Mouse (Mus musculus) myocyte (in vitro differentiated cells): Measurements from ENCODE around the gene D130043K22Rik. TPM values are rescaled to one million over a fixed set of nuclear protein-coding genes. Genes with fewer than 3 reads are reported as not detected.
A peak's percentile ranks its signal among the peaks of the same experiment; 100 is the strongest.

ENCODE experiments used
- H3K27me3 ChIP-seq: one replicate; pipeline ENCODE4 v1.6.1; 2011; ENCODE audit not compliant: control insufficient read depth, insufficient read depth, insufficient read length
- H3K36me3 ChIP-seq: one replicate; pipeline ENCODE4 v1.6.1; 2011; ENCODE audit not compliant: control insufficient read depth, insufficient read depth
- H3K4me2 ChIP-seq: one replicate; pipeline ENCODE4 v1.6.1; 2011; ENCODE audit warnings: low read depth, control low read depth
- H3K4me3 ChIP-seq: one replicate; pipeline ENCODE4 v1.5.1; 2011; ENCODE audit warnings: mild to moderate bottlenecking, control low read depth, moderate library complexity
- H3K79me2 ChIP-seq: one replicate; pipeline ENCODE4 v1.6.1; 2011; ENCODE audit not compliant: control insufficient read depth, insufficient read depth
- H3ac ChIP-seq: one replicate; pipeline ENCODE4 v1.6.1; 2011; ENCODE audit not compliant: control insufficient read depth, insufficient read length
- CEBPB ChIP-seq: IDR thresholded peaks from 2 replicates; pipeline ENCODE4 v1.6.1; 2011; ENCODE audit warnings: mild to moderate bottlenecking, moderate library complexity; ENCODE audit not compliant: poor library complexity, insufficient read depth, severe bottlenecking
- E2F4 ChIP-seq: IDR thresholded peaks from one replicate; pipeline ENCODE4 v1.6.1; 2011; ENCODE audit warnings: mild to moderate bottlenecking, control low read depth, moderate library complexity; ENCODE audit not compliant: insufficient read depth
- MAX ChIP-seq: IDR thresholded peaks from one replicate; pipeline ENCODE4 v1.6.1; 2011; ENCODE audit warnings: low read depth, mild to moderate bottlenecking, control low read depth
- MYOD1 ChIP-seq, 3 experiments: IDR thresholded peaks; one replicate each; pipeline ENCODE4 v1.6.1; 2011; ENCODE audit warnings: control low read depth in 2 of 3, low read depth in 2 of 3, mild to moderate bottlenecking in 2 of 3, moderate library complexity in 1 of 3; ENCODE audit not compliant: insufficient read length in 2 of 3, control insufficient read depth in 1 of 3
- MYOG ChIP-seq, 3 experiments: IDR thresholded peaks; one replicate each; pipeline ENCODE4 v1.6.1; 2011; ENCODE audit warnings: control low read depth in 2 of 3, low read depth in 2 of 3, mild to moderate bottlenecking in 2 of 3; ENCODE audit not compliant: insufficient read length in 2 of 3, control insufficient read depth in 1 of 3, insufficient read depth in 1 of 3
- POLR2A ChIP-seq: IDR thresholded peaks from one replicate; pipeline ENCODE4 v1.6.1; 2011; ENCODE audit warnings: low read depth, mild to moderate bottlenecking, control low read depth, moderate library complexity; ENCODE audit not compliant: insufficient read length
- POLR2AphosphoS2 ChIP-seq: IDR thresholded peaks from one replicate; pipeline ENCODE4 v1.6.1; 2011; ENCODE audit warnings: low read depth, control low read depth; ENCODE audit not compliant: insufficient read length
- REST ChIP-seq: IDR thresholded peaks from one replicate; pipeline ENCODE4 v1.6.1; 2011; ENCODE audit warnings: mild to moderate bottlenecking, control low read depth, moderate library complexity; ENCODE audit not compliant: insufficient read depth, insufficient read length
- SRF ChIP-seq: IDR thresholded peaks from one replicate; pipeline ENCODE4 v1.6.1; 2011; ENCODE audit warnings: low read depth; ENCODE audit not compliant: control insufficient read depth, insufficient read length
- TCF12 ChIP-seq: IDR thresholded peaks from one replicate; pipeline ENCODE4 v1.6.1; 2011; ENCODE audit warnings: mild to moderate bottlenecking, control low read depth; ENCODE audit not compliant: poor library complexity, insufficient read depth, severe bottlenecking
- TCF3 ChIP-seq: IDR thresholded peaks from one replicate; pipeline ENCODE4 v1.6.1; 2011; ENCODE audit warnings: low read depth, control low read depth; ENCODE audit not compliant: insufficient read length
- USF1 ChIP-seq: IDR thresholded peaks from one replicate; pipeline ENCODE4 v1.6.1; 2011; ENCODE audit warnings: low read depth, mild to moderate bottlenecking, control low read depth, moderate library complexity
- polyA plus RNA-seq: library from polyadenylated mRNA; unstranded; fragments of >200 nt; fragmentation: generic; extraction: Trizol; gene quantifications from one replicate; pipeline ENCODE4 v1.2.1, GENCODE M21; 2012; ENCODE audit warnings: missing spikeins

Gene D130043K22Rik
- polyA plus RNA-seq, 1 experiment = not detected

GRCm38 (mm10) chr13:24812521-24812920 lies 32.4 kb upstream of the D130043K22Rik start:
- no peak overlapping the region for H3ac ChIP-seq
- no peak overlapping the region for H3K4me3 ChIP-seq
- H3K27me3 ChIP-seq = no peaks in the 10 kb centered on the region
- no peak for TF ChIP-seq POLR2AphosphoS2
- peaks cover 12% of the 10 kb centered on the region for H3K79me2 ChIP-seq
- no peak overlapping the region for H3K4me2 ChIP-seq
- peaks cover 68% of the 10 kb centered on the region for H3K36me3 ChIP-seq

GRCm38 (mm10) chr13:24814616-24815015 lies 30.3 kb upstream of the D130043K22Rik start:
- no peak for TF ChIP-seq E2F4
- no peak for TF ChIP-seq MYOD1 (IDR thresholded peaks at IDR 0.05; ENCODE audit: control insufficient read depth in 1 of 3, insufficient read length in 2 of 3, low read depth in 2 of 3)
- no peak for TF ChIP-seq TCF12
- no peak for TF ChIP-seq POLR2AphosphoS2
- TF ChIP-seq USF1 = no peak
- no peak for TF ChIP-seq SRF
- TF ChIP-seq CEBPB = no peak
- no peak for TF ChIP-seq MYOG (IDR thresholded peaks at IDR 0.05; ENCODE audit: control insufficient read depth in 1 of 3, insufficient read depth in 1 of 3, insufficient read length in 2 of 3, low read depth in 2 of 3)
- TF ChIP-seq MAX = no peak
- Histone ChIP-seq H3K27me3 (no peaks in the 10 kb centered on the region), H3K4me2 (no peak overlapping the region), H3K4me3 (no peak overlapping the region), H3K79me2 (peaks cover 9% of the 10 kb centered on the region), H3K36me3 (peaks cover 48% of the 10 kb centered on the region), H3ac (no peak overlapping the region)

GRCm38 (mm10) chr13:24816125-24817092 lies 28.5 kb upstream of the D130043K22Rik start:
- Histone ChIP-seq H3K4me2 (no peak overlapping the region), H3K36me3 (peaks cover 32% of the 10 kb centered on the region)
- no peak for TF ChIP-seq MYOG (IDR thresholded peaks at IDR 0.05; ENCODE audit: control insufficient read depth in 1 of 3, insufficient read depth in 1 of 3, insufficient read length in 2 of 3, low read depth in 2 of 3)
- TF ChIP-seq POLR2AphosphoS2 = peak; percentile 93
- TF ChIP-seq POLR2A = peak; percentile 44

GRCm38 (mm10) chr13:24819931-24820330 lies 25.0 kb upstream of the D130043K22Rik start:
- H3K27me3 ChIP-seq = no peaks in the 10 kb centered on the region
- H3K36me3 ChIP-seq = no peaks in the 10 kb centered on the region
- H3K4me3 ChIP-seq = no peak overlapping the region
- no peak overlapping the region for H3ac ChIP-seq
- no peak overlapping the region for H3K4me2 ChIP-seq
- no peaks in the 10 kb centered on the region for H3K79me2 ChIP-seq
- TF ChIP-seq MYOD1 (IDR thresholded peaks at IDR 0.05; ENCODE audit: control insufficient read depth in 1 of 3, insufficient read length in 2 of 3, low read depth in 2 of 3) (no peak), POLR2A (no peak), E2F4 (no peak), CEBPB (no peak), USF1 (no peak), POLR2AphosphoS2 (no peak), SRF (no peak), TCF12 (no peak), MAX (no peak), REST (no peak), TCF3 (no peak), MYOG (IDR thresholded peaks at IDR 0.05; ENCODE audit: control insufficient read depth in 1 of 3, insufficient read depth in 1 of 3, insufficient read length in 2 of 3, low read depth in 2 of 3) (no peak)

More at GRCm38 (mm10) chr13:24816125-24817092, 28.5 kb upstream of the D130043K22Rik start:
- H3ac ChIP-seq = no peak overlapping the region
- H3K79me2 ChIP-seq = no peaks in the 10 kb centered on the region
- no peak overlapping the region for H3K4me3 ChIP-seq
- no peaks in the 10 kb centered on the region for H3K27me3 ChIP-seq

- Histone ChIP-seq H3ac (no peak overlapping the region), H3K36me3 (no peaks in the 10 kb centered on the region), H3K79me2 (no peaks in the 10 kb centered on the region), H3K4me2 (no peak overlapping the region), H3K27me3 (no peaks in the 10 kb centered on the region), H3K4me3 (no peak overlapping the region)
- TF ChIP-seq MAX (no peak), TCF3 (no peak), REST (no peak), E2F4 (no peak), CEBPB (no peak), MYOG (IDR thresholded peaks at IDR 0.05; ENCODE audit: control insufficient read depth in 1 of 3, insufficient read depth in 1 of 3, insufficient read length in 2 of 3, low read depth in 2 of 3) (no peak), SRF (no peak), USF1 (no peak), POLR2A (no peak), POLR2AphosphoS2 (no peak), TCF12 (no peak), MYOD1 (IDR thresholded peaks at IDR 0.05; ENCODE audit: control insufficient read depth in 1 of 3, insufficient read length in 2 of 3, low read depth in 2 of 3) (no peak)
Measured at GRCm38 (mm10) chr13:24822663-24823343, 22.1 kb upstream of the D130043K22Rik start.
